In the genomic region with DNA sequence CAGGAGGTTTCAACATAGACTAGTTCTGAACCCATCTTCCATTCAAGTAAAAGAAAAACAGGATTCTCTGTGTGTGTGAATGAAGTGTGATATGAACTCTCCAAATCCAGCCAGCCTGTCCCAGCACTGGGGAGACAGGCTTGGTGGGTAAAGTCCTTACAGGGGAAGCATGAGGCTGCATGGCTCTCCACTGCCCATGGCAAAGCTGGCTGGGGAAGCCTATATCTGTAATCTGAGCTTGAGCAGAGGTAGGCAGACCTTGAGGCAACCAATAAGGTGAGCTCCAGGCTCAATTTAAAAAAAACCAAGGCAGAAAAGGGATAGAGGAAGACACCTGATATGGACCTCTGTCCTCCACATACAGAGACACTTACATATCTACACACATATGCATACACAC, we compare ENCODE assay signal across 19 mouse cellular contexts.
DNase-seq lines count a peak whose midpoint lies in the region; ATAC-seq and TF ChIP-seq lines count a peak whose summit lies in the region.
"Had no signal": no experiment of that assay in that cellular context is flagged by ENCODE, and none has a peak within 500 bp of the region (broad histone marks: within the 10 kb centered on the region; RNA-seq: fewer than 3 reads in every experiment).

No protein-coding gene starts in this region.

- no peak for TF ChIP-seq RAD21 in MEL (IDR thresholded peaks at IDR 0.05; ENCODE audit: low read depth, low read length)

- no peak overlapping the region for H3K4me3 ChIP-seq in heart, embryonic 12.5 days
- H3K4me3 ChIP-seq in heart, embryonic 16.5 days (ENCODE audit: low read length) = no peak overlapping the region
- H3K4me3 ChIP-seq in MEL (ENCODE audit: control insufficient read depth in 1 of 2, insufficient read depth in 1 of 2, low read depth in 2 of 2, low read length in 2 of 2) = peak overlapping the region; percentile 21 to 37; a peak in 3 of 4 replicates
- H3K4me3 ChIP-seq: forebrain, embryonic 10.5 days; forebrain, embryonic 13.5 days had no signal

- no peak for TF ChIP-seq CTCF in MEL (IDR thresholded peaks at IDR 0.05 in 2 of 3, conservative IDR thresholded peaks at IDR 0.05 in 1 of 3; ENCODE audit: control insufficient read depth in 1 of 3, insufficient read depth in 1 of 3, low read depth in 2 of 3, low read length in 3 of 3, poor library complexity in 1 of 3, severe bottlenecking in 1 of 3)

- no peak for ATAC-seq in heart, embryonic 12.5 days (ENCODE audit: insufficient number of reproducible peaks, low FRiP score)
- no peak for ATAC-seq in heart, embryonic 16.5 days (replicated peaks; ENCODE audit: extremely low read depth, insufficient read depth, low FRiP score)
- ATAC-seq: CD4-positive, CD25-positive, alpha-beta regulatory T cell, adult 4 months; forebrain, embryonic 13.5 days; forebrain, embryonic 16.5 days; hindbrain, postnatal 0 days; inflammation-experienced regulatory T-cells, adult 6 months; intestine, embryonic 16.5 days; Patski had no signal

- H3K9ac ChIP-seq in heart, embryonic 12.5 days = no peak overlapping the region
- no peak overlapping the region for H3K9ac ChIP-seq in heart, embryonic 16.5 days (ENCODE audit: low read length)
- peak overlapping the region; percentile 47 for H3K9ac ChIP-seq in MEL (ENCODE audit: control insufficient read depth, low read depth, low read length, poor library complexity, severe bottlenecking)
- H3K9ac ChIP-seq: forebrain, embryonic 13.5 days; hindbrain, embryonic 14.5 days had no signal

- no peak for TF ChIP-seq EP300 in MEL (IDR thresholded peaks at IDR 0.05; ENCODE audit: low read depth in 1 of 2, low read length in 2 of 2)

- TF ChIP-seq POLR2A in MEL (IDR thresholded peaks at IDR 0.05; ENCODE audit: control insufficient read depth in 1 of 2, insufficient read depth in 1 of 2, low read depth in 1 of 2, low read length in 2 of 2, poor library complexity in 1 of 2) = peak in 1 of 2 experiments; percentile 63; a peak in 2 of 4 replicates

- no peak for DNase-seq in heart, postnatal 14 days
- DNase-seq in heart, adult 11 months = no peak
- DNase-seq in MEL (ENCODE audit: low read depth, low spot score) (peak; percentile 69), MEL-GATA-1-ER (ENCODE audit: extremely low read depth, low read depth) (peak; percentile 45)
- DNase-seq: cerebellum, adult 18-20 months; cerebellum, adult 9-10 months; cerebellum, postnatal 14 days; kidney, adult 18-20 months had no signal

- intact Hi-C loops in heart, postnatal 14 days (cut with DNase I) = no loop called here

- peak overlapping the region; percentile 30; the same call in 1 of the 2 replicates for H3K27ac ChIP-seq in heart, embryonic 12.5 days (ENCODE audit: poor library complexity, severe bottlenecking)
- peak overlapping the region; percentile 47; the same call in 1 of the 2 replicates for H3K27ac ChIP-seq in heart, embryonic 16.5 days (ENCODE audit: low read length)
- H3K27ac ChIP-seq in MEL (ENCODE audit: control insufficient read depth, low read depth, low read length) = peak overlapping the region; percentile 25
- H3K27ac ChIP-seq: forebrain, embryonic 10.5 days; forebrain, embryonic 13.5 days; hindbrain, embryonic 14.5 days; hindbrain, postnatal 0 days had no signal

- H3K36me3 ChIP-seq in heart, embryonic 12.5 days = no peaks in the 10 kb centered on the region
- H3K36me3 ChIP-seq in heart, embryonic 16.5 days (ENCODE audit: control insufficient read depth, insufficient read depth) = no peaks in the 10 kb centered on the region
- peaks cover 0 to 4% of the 10 kb centered on the region in 2 experiments; a peak in 1 of 4 replicates for H3K36me3 ChIP-seq in MEL (ENCODE audit: control insufficient read depth in 1 of 2, insufficient read depth in 2 of 2, low read length in 2 of 2)
- H3K36me3 ChIP-seq: forebrain, embryonic 10.5 days had no signal

- no peak overlapping the region for H3K4me2 ChIP-seq in heart, embryonic 12.5 days
- H3K4me2 ChIP-seq in heart, embryonic 16.5 days (ENCODE audit: low read depth, low read length) = no peak overlapping the region
- H3K4me2 ChIP-seq: forebrain, embryonic 13.5 days; hindbrain, embryonic 14.5 days had no signal

- no peaks in the 10 kb centered on the region; the same call in 1 of the 2 replicates for H3K79me2 ChIP-seq in MEL (ENCODE audit: control insufficient read depth, insufficient read depth, low read length, poor library complexity)

- H3K27me3 ChIP-seq in heart, embryonic 12.5 days (replicated peaks) = no peaks in the 10 kb centered on the region
- no peaks in the 10 kb centered on the region for H3K27me3 ChIP-seq in heart, embryonic 16.5 days (ENCODE audit: control insufficient read depth, insufficient read depth, low read length)
- H3K27me3 ChIP-seq in MEL (ENCODE audit: control insufficient read depth in 1 of 2, insufficient read depth in 2 of 2, low read length in 2 of 2) = peaks cover 2 to 3% of the 10 kb centered on the region in 2 experiments
- H3K27me3 ChIP-seq: forebrain, embryonic 13.5 days had no signal

- H3K4me1 ChIP-seq in heart, embryonic 12.5 days (replicated peaks) = peaks cover 49% of the 10 kb centered on the region
- H3K4me1 ChIP-seq in heart, embryonic 16.5 days (ENCODE audit: control insufficient read depth, insufficient read depth, low read length) = peaks cover 15% of the 10 kb centered on the region
- peaks cover 0 to 5% of the 10 kb centered on the region in 2 experiments; a peak in 1 of 4 replicates for H3K4me1 ChIP-seq in MEL (ENCODE audit: control insufficient read depth in 1 of 2, insufficient read depth in 2 of 2, low read length in 2 of 2)

- H3K9me3 ChIP-seq in heart, embryonic 12.5 days (replicated peaks) = no peaks in the 10 kb centered on the region
- no peaks in the 10 kb centered on the region for H3K9me3 ChIP-seq in heart, embryonic 16.5 days (replicated peaks; ENCODE audit: control insufficient read depth, low read length)
- H3K9me3 ChIP-seq in MEL (replicated peaks; ENCODE audit: insufficient read depth, low read length) = no peaks in the 10 kb centered on the region
- H3K9me3 ChIP-seq: forebrain, embryonic 10.5 days; forebrain, embryonic 13.5 days had no signal

TF ChIP-seq in MEL, 35 proteins besides CTCF, POLR2A, EP300 and RAD21:
- TF ChIP-seq NELFE (IDR thresholded peaks at IDR 0.05; ENCODE audit: low read depth, low read length) = 0 out of 2 replicates have a peak, but pooled peaks have one; percentile 15
- no peak for TF ChIP-seq UBTF (IDR thresholded peaks at IDR 0.05; ENCODE audit: borderline replicate concordance, insufficient read depth, low read depth, low read length)
TF ChIP-seq in MEL: peak in this region for 1.

Comparison
In these comparisons a context has a peak if more than half of its experiments do, and no peak if none do; other contexts are left out.
1. H3K4me3 ChIP-seq: peak in MEL (2 of 2); none in heart, embryonic 12.5 days (single experiment) and heart, embryonic 16.5 days (single experiment).
2. DNase-seq: peak in MEL (single experiment) and MEL-GATA-1-ER (single experiment); none in heart, postnatal 14 days (0 of 2) and heart, adult 11 months (single experiment).
3. Peak in every context shown above with its lines, with median percentiles within 50 percentile points of each other: H3K27ac ChIP-seq.